Mouse (Mus musculus) liver (tissue): ENCODE results near the gene Ddx60.
A peak's percentile ranks its signal among the peaks of the same experiment; 100 is the strongest.
"Not testable (repeated sequence)": the region's sequence is repeated elsewhere in the genome, so short reads cannot be mapped to it uniquely, and the experiment has no call there.

Experiments used
- DNase-seq: peaks from one replicate; pipeline ENCODE4 v3.0.0-alpha.2; 2020; ENCODE audit warnings: mixed read lengths

Ddx60 gene

GRCm38 (mm10) chr8:61927777-61928494 lies at the start of gene Ddx60:
TSS of gene Ddx60 (plus strand) at chr8:61928087.
- DNase-seq = peak; percentile 25

- DNase-seq = peak; percentile 14
These were observed 33.8 kb upstream of the Ddx60 start for GRCm38 (mm10) chr8:61894062-61894461.

- no peak for DNase-seq
These were observed 31.1 kb upstream of the Ddx60 start for GRCm38 (mm10) chr8:61896742-61897141.

GRCm38 (mm10) chr8:61897402-61897801 lies 30.5 kb upstream of the Ddx60 start:
- DNase-seq = no peak

GRCm38 (mm10) chr8:61901028-61901717 lies 26.7 kb upstream of the Ddx60 start:
- DNase-seq = no peak

- DNase-seq = no peak
These were observed 25.4 kb upstream of the Ddx60 start, which contains the start of gene Palld for GRCm38 (mm10) chr8:61902521-61902920. TSS of gene Palld (minus strand) at chr8:61902690.

GRCm38 (mm10) chr8:61908303-61909215 lies 19.3 kb upstream of the Ddx60 start:
- peak; percentile 55 for DNase-seq

GRCm38 (mm10) chr8:61909313-61909712 lies 18.6 kb upstream of the Ddx60 start:
- no peak for DNase-seq

GRCm38 (mm10) chr8:61912817-61913216 lies 15.1 kb upstream of the Ddx60 start:
- no peak for DNase-seq

- no peak for DNase-seq
These were observed 13.9 kb upstream of the Ddx60 start for GRCm38 (mm10) chr8:61913957-61914356.

- DNase-seq = no peak
These were observed 10.6 kb upstream of the Ddx60 start for GRCm38 (mm10) chr8:61917287-61917686.

GRCm38 (mm10) chr8:61919145-61919788 lies 8.6 kb upstream of the Ddx60 start:
- no peak for DNase-seq

GRCm38 (mm10) chr8:61920389-61920788 lies 7.5 kb upstream of the Ddx60 start:
- no peak for DNase-seq

- DNase-seq = no peak
These were observed 6.3 kb upstream of the Ddx60 start for GRCm38 (mm10) chr8:61921454-61922054.

- DNase-seq = no peak
These were observed 3.4 kb upstream of the Ddx60 start for GRCm38 (mm10) chr8:61924518-61924917.

GRCm38 (mm10) chr8:61933243-61933642 lies 5.4 kb downstream of the Ddx60 start:
- DNase-seq = no peak

GRCm38 (mm10) chr8:61937576-61937975 lies 9.7 kb downstream of the Ddx60 start:
- DNase-seq = no peak

GRCm38 (mm10) chr8:61964591-61965375 lies 36.9 kb downstream of the Ddx60 start:
- not testable (repeated sequence) for DNase-seq

GRCm38 (mm10) chr8:61969581-61969980 lies 41.7 kb downstream of the Ddx60 start:
- DNase-seq = no peak

- no peak for DNase-seq
These were observed 57.1 kb downstream of the Ddx60 start for GRCm38 (mm10) chr8:61984941-61985340.

GRCm38 (mm10) chr8:61985703-61986475 lies 58.0 kb downstream of the Ddx60 start:
- DNase-seq = no peak
